Mouse (Mus musculus) thymus, postnatal 4 days (tissue): ENCODE measurements around the gene Proca1.

ENCODE experiments used
- DNase-seq: peaks from one replicate; pipeline ENCODE4 v3.0.0; 2021

Gene Proca1

DNA sequence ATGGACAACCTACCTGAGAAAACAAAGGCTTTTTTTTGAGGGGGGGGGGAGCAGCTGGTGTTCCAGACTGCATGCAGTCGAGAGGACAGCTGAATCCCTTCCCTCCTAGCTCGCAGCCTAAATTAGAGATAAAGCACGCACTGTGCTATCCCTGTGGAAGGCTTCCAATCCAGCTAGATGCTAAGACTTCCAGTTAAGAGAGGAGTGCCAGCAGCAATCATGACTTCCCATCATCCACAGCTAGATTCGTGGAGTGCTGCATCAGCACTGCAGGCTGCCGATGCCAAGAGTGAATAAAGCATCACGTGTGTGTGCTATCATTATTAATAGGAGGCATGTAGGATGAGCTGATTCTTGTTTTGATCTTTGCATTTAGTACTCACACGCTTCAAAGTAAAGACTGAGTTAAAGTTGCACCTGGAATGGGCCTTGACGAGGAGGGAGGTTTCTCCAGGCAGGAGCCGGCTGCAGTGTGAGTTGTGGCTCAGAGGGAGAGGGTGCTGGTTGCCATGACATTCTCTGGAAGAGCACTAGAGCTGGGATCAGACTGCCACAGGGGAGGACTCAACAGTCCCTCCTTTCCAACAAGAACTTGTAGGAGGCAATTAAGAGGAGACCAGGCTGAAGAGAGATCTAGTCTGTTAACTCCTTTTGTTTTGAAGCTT, 47.1 kb downstream of the Proca1 start:
- no peak for DNase-seq

DNA sequence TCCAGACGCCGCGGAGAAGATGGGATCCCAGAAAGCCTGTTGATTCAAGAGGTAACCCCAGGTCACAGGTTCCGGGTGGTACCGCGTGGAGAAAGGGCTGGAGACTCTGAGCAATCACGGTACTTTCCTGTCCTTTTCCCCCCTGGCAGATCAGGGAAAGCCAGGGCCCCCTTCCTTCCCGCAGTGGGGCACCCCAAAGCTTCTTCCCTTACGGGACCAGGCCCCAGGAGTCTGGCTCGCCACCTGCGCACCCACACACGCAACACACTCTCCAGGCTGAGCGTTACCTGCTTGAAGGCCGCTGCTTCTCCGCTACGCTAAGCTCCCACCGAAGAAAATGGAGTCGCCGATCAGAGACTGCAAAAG, 52.1 kb downstream of the Proca1 start:
- DNase-seq = no peak

DNA sequence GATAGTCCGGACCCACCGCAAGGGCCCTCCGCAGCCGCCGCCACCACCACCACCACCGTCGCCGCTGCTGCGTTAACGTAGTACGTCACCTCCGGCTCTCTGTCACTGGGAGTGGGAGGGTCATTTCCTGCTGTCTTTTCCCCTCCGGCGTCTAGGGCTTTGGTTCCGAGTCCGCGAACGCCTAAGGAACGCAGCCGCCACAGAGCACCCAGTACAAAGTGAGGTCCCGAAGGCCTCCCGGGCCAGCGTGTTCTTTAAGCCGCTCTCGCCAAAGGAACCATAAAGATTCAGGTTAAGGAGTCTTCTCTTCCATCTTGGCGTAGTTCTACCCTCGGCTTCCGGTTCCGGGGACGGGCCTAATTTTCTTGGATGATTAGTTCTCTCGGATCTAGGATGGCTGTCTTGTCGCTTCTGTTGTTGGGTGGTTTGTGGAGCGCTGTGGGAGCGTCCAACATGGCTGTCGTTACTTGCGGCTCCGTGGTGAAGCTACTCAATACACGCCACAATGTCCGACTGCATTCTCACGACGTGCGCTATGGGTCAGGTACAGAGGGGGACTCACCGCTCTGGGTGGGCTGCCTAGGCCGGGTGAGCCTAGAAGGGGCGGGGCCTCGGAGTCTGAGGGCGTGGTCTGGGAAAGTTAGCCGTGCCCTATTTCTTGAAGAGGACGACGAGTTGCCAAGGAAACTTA, 52.6 kb downstream of the Proca1 start, which contains the start of the genes Sdf2 and Supt6:
Gene Sdf2 (plus strand): TSS at position 120 of the 691 bp plus-strand sequence.
Gene Supt6 (minus strand): TSS at position 361 of the 691 bp plus-strand sequence.
- peak; percentile 93 for DNase-seq

DNA sequence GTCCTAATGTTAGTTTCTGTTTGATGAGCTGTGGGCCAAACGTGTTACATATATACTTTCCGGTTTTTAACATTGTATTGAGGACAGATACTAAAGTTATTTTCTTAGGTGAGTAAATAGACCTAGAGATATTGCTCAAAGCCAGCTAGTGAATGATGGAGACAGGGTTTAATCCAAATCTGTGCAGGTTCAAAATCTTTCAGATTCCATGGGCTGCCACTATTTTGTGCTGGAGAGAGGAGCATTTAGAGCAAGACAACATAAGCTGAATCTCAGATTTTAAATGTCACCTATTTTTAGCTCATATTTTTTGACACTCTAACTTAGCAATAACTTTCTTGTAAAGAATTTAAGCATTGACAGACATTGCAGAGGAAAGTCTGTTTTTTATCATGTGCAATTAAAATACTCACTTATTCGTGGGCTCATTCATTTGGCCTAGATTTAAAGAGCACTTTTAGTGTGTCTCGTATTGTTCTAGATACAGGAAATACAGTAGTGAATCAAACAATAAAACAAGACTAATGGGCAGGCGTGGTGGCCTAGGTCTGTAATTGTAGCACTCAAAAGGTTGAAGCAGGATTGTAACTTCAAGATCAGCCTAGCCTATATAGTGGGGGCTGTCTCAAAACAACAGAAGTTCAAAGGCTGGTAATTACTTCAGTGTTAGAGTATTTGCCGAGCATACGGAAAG, 53.3 kb downstream of the Proca1 start:
- no peak for DNase-seq

DNA sequence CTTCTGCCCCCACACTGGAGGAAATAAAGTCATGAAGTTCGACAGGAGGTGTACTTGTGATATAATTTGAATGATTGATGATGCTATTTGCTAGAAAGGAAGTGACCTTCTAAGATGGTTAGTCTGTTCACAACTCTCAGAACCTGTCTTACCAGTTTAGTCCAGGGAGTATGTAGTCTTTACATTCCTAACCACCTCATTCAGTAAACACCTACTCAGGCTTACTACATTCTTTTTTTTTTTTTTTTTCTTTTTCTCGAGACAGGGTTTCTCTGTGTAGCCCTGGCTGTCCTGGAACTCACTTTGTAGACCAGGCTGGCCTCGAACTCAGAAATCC, 53.8 kb downstream of the Proca1 start:
- no peak for DNase-seq

DNA sequence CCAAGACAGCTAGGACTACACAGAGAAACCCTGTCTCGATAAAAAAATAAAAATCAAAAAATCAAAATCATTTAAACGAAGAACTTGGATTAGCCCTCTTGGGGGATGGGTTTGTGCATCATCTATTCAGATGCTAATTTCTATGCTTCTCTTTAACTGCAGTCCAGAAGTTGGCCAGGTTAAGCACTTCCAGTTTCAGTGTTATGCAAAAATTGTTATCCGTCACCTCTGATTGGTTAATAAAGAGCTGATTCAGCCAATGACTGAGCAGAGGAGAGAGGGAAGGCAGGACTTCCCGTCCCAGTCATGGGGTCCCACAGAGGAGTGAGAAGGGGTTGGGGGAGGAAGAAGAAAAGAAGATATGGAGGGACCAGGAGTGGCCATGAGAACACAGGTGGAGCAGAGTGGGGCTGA, 54.5 kb downstream of the Proca1 start:
- DNase-seq = no peak
